Mouse (Mus musculus): ENCODE measurements around the gene Abcc1.

GRCm38 (mm10) chr16:14447366-14447765 lies 86.0 kb downstream of the Abcc1 start:
- TF ChIP-seq EP300 (IDR thresholded peaks at IDR 0.05; ENCODE audit: low read depth) (no peak), CTCF (IDR thresholded peaks at IDR 0.05; ENCODE audit: low read depth) (no peak)

Measured in heart, postnatal 0 days (tissue).